Mouse (Mus musculus): ENCODE results near the gene 2900092C05Rik. TPM values are rescaled to one million over a fixed set of nuclear protein-coding genes. Genes with fewer than 3 reads are reported as not detected.

Gene 2900092C05Rik
- polyA plus RNA-seq (2015; fragmentation: Nextera tagmentation; extraction: Ambion mirVana), result not detected in 2 replicates

DNA sequence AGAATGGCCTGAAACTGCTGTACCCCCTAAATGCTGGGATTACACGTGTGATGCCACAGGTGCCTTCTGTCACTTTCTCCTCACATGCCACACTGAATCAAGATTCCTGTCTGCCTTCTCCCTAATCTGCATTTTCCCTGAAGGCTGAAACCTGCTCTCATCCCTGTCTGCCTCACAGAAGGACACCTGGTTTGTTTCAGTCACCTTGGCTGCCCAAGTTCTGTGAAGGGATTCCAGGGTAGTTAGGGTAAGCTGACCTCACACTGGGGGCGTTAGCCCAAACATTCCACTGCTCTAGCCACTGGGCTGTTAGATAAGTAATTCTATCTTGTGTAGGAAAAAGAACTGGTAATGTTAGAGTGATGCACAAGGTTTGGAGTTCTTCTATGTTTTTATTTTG lies at the start of gene 2900092C05Rik:
Gene 2900092C05Rik, plus strand, starts transcription at position 301 of the 400 bp plus-strand sequence.
- Histone ChIP-seq H3K9ac (replicated peaks; ENCODE audit: low read depth, low read length) (no peak within 1 kb of the TSS), H3K4me2 (ENCODE audit: low read length) (no peak within 1 kb of the TSS), H3K4me1 (replicated peaks; ENCODE audit: control insufficient read depth, insufficient read depth, low read length) (no peaks in the 10 kb centered on the region), H3K4me3 (replicated peaks; ENCODE audit: low read length) (no peak within 1 kb of the TSS), H3K9me3 (ENCODE audit: control insufficient read depth, low read length) (peaks cover 6% of the 10 kb centered on the region; the same call in 1 of the 2 replicates), H3K27me3 (replicated peaks; ENCODE audit: control insufficient read depth, insufficient read depth, low read length) (no peaks in the 10 kb centered on the region), H3K27ac (ENCODE audit: low read length) (no peak within 1 kb of the TSS), H3K36me3 (ENCODE audit: control insufficient read depth, insufficient read depth) (no peaks in the 10 kb centered on the region)
- 77% methylated on average over 2 of the region's 2 CpGs for WGBS
- ATAC-seq, result no peak

DNA sequence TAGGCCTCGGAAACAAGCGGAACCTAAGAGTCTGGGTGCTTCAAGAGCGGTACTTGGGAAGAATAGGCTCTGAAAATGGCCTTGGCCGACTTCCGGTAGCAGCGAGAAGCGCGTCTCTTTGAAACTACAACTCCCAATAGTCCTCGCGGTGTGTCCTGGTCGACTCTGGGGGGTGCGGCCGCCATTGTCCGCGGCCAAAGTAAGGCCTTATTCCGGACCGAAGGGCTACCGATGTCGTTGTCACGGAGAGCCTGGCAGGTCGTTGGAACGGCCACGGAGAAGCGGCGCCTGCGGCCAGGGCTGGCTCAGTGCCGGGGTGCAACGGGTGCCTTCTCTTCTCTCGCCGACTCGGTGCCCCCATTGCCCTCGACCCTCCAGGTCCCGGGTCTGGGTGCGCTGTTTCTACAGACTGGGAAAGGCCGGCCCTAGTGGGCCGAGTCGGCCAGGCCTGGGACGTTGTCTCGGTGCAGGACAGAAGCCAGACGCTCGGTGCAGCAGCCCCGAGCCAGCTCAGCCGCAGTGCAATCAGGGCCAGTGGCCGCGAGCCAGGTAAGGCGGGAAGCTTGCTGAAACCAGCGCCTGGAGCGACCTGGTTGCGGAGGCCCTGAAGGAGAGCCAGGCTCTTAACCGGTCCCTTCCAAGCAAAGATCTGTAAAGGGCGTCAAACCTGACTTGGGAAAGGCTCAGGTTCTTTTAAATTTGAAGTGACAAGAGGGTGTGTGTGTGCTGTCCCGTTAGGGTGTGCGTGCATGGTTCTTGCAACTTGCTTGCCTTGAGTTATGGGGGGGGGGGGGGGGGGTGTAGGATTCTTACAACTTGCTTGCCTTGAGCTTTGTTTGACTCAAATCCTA lies 33.9 kb upstream of the 2900092C05Rik start, which contains the start of gene Zfp606:
Gene Zfp606, plus strand, starts transcription at position 136 of the 851 bp plus-strand sequence.
- Histone ChIP-seq H3K4me3 (replicated peaks; ENCODE audit: low read length) (peak within 1 kb of the TSS; percentile 98), H3K27ac (ENCODE audit: low read length) (peak within 1 kb of the TSS; percentile 88), H3K4me2 (ENCODE audit: low read length) (peak within 1 kb of the TSS; percentile 72), H3K4me1 (replicated peaks; ENCODE audit: control insufficient read depth, insufficient read depth, low read length) (peaks cover 9% of the 10 kb centered on the region), H3K27me3 (replicated peaks; ENCODE audit: control insufficient read depth, insufficient read depth, low read length) (no peaks in the 10 kb centered on the region), H3K9me3 (ENCODE audit: control insufficient read depth, low read length) (peaks cover 13% of the 10 kb centered on the region), H3K36me3 (ENCODE audit: control insufficient read depth, insufficient read depth) (peaks cover 29% of the 10 kb centered on the region), H3K9ac (replicated peaks; ENCODE audit: low read depth, low read length) (peak within 1 kb of the TSS; percentile 95)
- peak; percentile 97 for ATAC-seq
- WGBS, result under 1% methylated on average over 51 of the region's 53 CpGs

GRCm38 (mm10) chr7:12479009-12479346 lies 33.3 kb upstream of the 2900092C05Rik start:
- Histone ChIP-seq H3K27me3 (replicated peaks; ENCODE audit: control insufficient read depth, insufficient read depth, low read length) (no peaks in the 10 kb centered on the region), H3K9me3 (ENCODE audit: control insufficient read depth, low read length) (peaks cover 15% of the 10 kb centered on the region), H3K9ac (replicated peaks; ENCODE audit: low read depth, low read length) (peak overlapping the region; percentile 95), H3K4me3 (replicated peaks; ENCODE audit: low read length) (peak overlapping the region; percentile 98), H3K4me2 (ENCODE audit: low read length) (peak overlapping the region; percentile 72), H3K27ac (ENCODE audit: low read length) (peak overlapping the region; percentile 88; the same call in 1 of the 2 replicates), H3K36me3 (ENCODE audit: control insufficient read depth, insufficient read depth) (peaks cover 35% of the 10 kb centered on the region), H3K4me1 (replicated peaks; ENCODE audit: control insufficient read depth, insufficient read depth, low read length) (peaks cover 9% of the 10 kb centered on the region)
- under 1% methylated on average over 7 of the region's 8 CpGs for WGBS
- no peak; the same call in 1 of the 2 replicates for ATAC-seq

DNA sequence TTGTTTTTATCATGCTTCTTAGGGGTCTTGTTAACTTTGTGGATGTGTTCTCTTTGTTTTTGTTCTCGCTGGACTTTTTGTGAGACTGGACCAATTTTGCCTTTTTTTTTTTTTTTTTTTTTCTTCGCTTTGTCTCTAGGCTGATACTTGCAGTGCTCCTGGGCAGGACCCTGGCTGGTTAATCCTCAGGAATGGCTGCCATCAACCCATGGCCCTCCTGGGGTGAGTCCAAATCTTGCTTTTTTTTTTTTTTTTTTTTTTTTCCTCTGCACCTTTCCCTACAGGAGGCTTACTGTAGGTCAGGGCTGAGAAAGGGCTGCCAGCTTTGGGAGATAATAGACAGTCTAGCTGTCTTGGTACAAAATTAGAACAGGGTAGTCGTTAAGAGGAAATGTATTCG lies 32.8 kb upstream of the 2900092C05Rik start:
- H3K9me3 ChIP-seq (ENCODE audit: control insufficient read depth, low read length), result peaks cover 16% of the 10 kb centered on the region
- WGBS, result 65% methylated on average over 4 of the region's 4 CpGs
- H3K4me3 ChIP-seq (replicated peaks; ENCODE audit: low read length), result peak overlapping the region; percentile 98
- H3K27me3 ChIP-seq (replicated peaks; ENCODE audit: control insufficient read depth, insufficient read depth, low read length), result no peaks in the 10 kb centered on the region
- H3K27ac ChIP-seq (ENCODE audit: low read length), result no peak overlapping the region
- H3K36me3 ChIP-seq (ENCODE audit: control insufficient read depth, insufficient read depth), result peaks cover 40% of the 10 kb centered on the region
- H3K4me1 ChIP-seq (replicated peaks; ENCODE audit: control insufficient read depth, insufficient read depth, low read length), result peaks cover 9% of the 10 kb centered on the region
- ATAC-seq, result no peak
- peak overlapping the region; percentile 72 for H3K4me2 ChIP-seq (ENCODE audit: low read length)
- peak overlapping the region; percentile 95; the same call in 1 of the 2 replicates for H3K9ac ChIP-seq (replicated peaks; ENCODE audit: low read depth, low read length)

DNA sequence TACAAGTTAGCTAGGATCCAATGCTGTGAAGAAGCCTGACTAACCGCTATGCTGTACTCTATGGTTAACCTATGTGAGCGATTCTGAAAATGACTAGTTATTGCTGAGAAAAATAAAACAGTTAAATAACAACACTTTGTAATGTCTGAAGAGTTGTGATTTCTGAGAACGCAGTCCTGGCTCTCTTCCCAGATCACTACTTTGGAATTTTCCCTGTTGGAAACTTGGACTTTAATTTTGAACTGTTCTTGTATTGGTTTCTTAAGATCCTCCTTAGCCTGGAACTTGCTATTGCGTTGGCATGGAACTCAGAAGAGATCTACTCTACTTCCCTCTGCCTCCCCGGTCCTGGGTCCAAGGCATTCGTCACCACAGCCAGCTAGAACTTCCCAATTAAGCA lies 28.5 kb upstream of the 2900092C05Rik start:
- 93% methylated on average over 6 of the region's 6 CpGs for WGBS
- no peak overlapping the region for H3K4me2 ChIP-seq (ENCODE audit: low read length)
- peaks cover 7% of the 10 kb centered on the region for H3K4me1 ChIP-seq (replicated peaks; ENCODE audit: control insufficient read depth, insufficient read depth, low read length)
- H3K9me3 ChIP-seq (ENCODE audit: control insufficient read depth, low read length), result peaks cover 41% of the 10 kb centered on the region
- no peak overlapping the region for H3K9ac ChIP-seq (replicated peaks; ENCODE audit: low read depth, low read length)
- H3K4me3 ChIP-seq (replicated peaks; ENCODE audit: low read length), result no peak overlapping the region
- no peak for ATAC-seq
- no peak overlapping the region for H3K27ac ChIP-seq (ENCODE audit: low read length)
- H3K36me3 ChIP-seq (ENCODE audit: control insufficient read depth, insufficient read depth), result peaks cover 83% of the 10 kb centered on the region
- H3K27me3 ChIP-seq (replicated peaks; ENCODE audit: control insufficient read depth, insufficient read depth, low read length), result no peaks in the 10 kb centered on the region

DNA sequence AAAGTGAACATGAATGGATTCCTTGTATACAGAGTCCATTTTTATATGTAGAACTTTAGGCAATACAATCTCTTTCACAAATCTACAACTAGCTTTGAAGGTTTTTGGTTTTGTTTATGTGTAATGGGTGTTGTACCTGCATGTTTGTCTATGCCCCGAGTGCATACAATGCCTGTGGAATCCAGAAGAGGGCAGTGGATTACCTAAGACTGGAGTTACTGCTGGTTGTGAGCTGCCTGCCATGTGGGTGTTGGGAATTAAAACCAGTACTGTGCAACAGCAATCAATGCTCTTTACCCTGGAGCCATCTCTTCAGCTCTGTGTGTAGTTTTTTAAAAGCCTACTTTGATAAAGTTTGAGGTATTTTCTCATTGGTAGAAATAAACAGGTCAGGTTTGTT lies 26.4 kb upstream of the 2900092C05Rik start:
- peaks cover 96% of the 10 kb centered on the region for H3K36me3 ChIP-seq (ENCODE audit: control insufficient read depth, insufficient read depth)
- WGBS, result 98% methylated on average over 1 of the region's 1 CpGs
- peaks cover 59% of the 10 kb centered on the region for H3K9me3 ChIP-seq (ENCODE audit: control insufficient read depth, low read length)

GRCm38 (mm10) chr7:12486691-12487090 lies 25.6 kb upstream of the 2900092C05Rik start:
- Histone ChIP-seq H3K27me3 (replicated peaks; ENCODE audit: control insufficient read depth, insufficient read depth, low read length) (no peaks in the 10 kb centered on the region), H3K4me1 (replicated peaks; ENCODE audit: control insufficient read depth, insufficient read depth, low read length) (no peaks in the 10 kb centered on the region), H3K9me3 (ENCODE audit: control insufficient read depth, low read length) (peaks cover 61% of the 10 kb centered on the region), H3K4me2 (ENCODE audit: low read length) (no peak overlapping the region), H3K27ac (ENCODE audit: low read length) (no peak overlapping the region), H3K9ac (replicated peaks; ENCODE audit: low read depth, low read length) (no peak overlapping the region), H3K36me3 (ENCODE audit: control insufficient read depth, insufficient read depth) (peaks cover 96% of the 10 kb centered on the region), H3K4me3 (replicated peaks; ENCODE audit: low read length) (no peak overlapping the region)
- ATAC-seq, result no peak

More for the DNA sequence above, 26.4 kb upstream of the 2900092C05Rik start:
- no peak overlapping the region for H3K9ac ChIP-seq (replicated peaks; ENCODE audit: low read depth, low read length)
- H3K4me2 ChIP-seq (ENCODE audit: low read length), result no peak overlapping the region
- H3K4me3 ChIP-seq (replicated peaks; ENCODE audit: low read length), result no peak overlapping the region
- ATAC-seq, result no peak
- H3K27ac ChIP-seq (ENCODE audit: low read length), result no peak overlapping the region
- no peaks in the 10 kb centered on the region for H3K4me1 ChIP-seq (replicated peaks; ENCODE audit: control insufficient read depth, insufficient read depth, low read length)
- H3K27me3 ChIP-seq (replicated peaks; ENCODE audit: control insufficient read depth, insufficient read depth, low read length), result no peaks in the 10 kb centered on the region

DNA sequence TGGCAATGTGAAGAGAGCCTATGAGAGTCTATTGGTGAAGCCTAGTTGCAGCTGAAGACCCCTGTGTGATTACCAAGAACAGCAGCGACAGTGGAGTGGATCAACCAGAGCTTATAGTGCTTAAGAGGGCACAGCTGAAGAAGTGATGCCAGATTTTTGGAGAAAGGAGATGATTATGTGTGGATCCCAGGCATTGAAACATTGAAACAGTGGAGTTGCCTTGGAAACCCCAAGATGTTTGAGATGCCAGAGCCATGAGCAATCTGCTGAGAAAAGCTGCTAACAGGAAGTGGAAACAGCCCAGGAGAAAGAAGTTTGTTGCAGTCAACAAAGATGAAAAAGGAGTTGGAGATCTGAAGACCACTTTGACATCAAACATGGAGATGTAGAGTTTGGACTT lies 1.4 kb upstream of the 2900092C05Rik start:
- ATAC-seq, result no peak
- Histone ChIP-seq H3K9ac (replicated peaks; ENCODE audit: low read depth, low read length) (no peak overlapping the region), H3K27ac (ENCODE audit: low read length) (no peak overlapping the region), H3K4me1 (replicated peaks; ENCODE audit: control insufficient read depth, insufficient read depth, low read length) (no peaks in the 10 kb centered on the region), H3K27me3 (replicated peaks; ENCODE audit: control insufficient read depth, insufficient read depth, low read length) (no peaks in the 10 kb centered on the region), H3K9me3 (ENCODE audit: control insufficient read depth, low read length) (peaks cover 6% of the 10 kb centered on the region; the same call in 1 of the 2 replicates), H3K4me2 (ENCODE audit: low read length) (no peak overlapping the region), H3K4me3 (replicated peaks; ENCODE audit: low read length) (no peak overlapping the region), H3K36me3 (ENCODE audit: control insufficient read depth, insufficient read depth) (no peaks in the 10 kb centered on the region)
- 67% methylated on average over 1 of the region's 1 CpGs for WGBS
